Mouse (Mus musculus): ENCODE measurements at regions not wholly inside any gene's neighbourhood (a gene's known extent, or its start where the extent isn't known, plus 50 kb on each side); places are given as distances from the start of the nearest gene placed in this dataset.

GRCm38 (mm10) chr1:41104869-41105268 lies 299.5 kb downstream of the Tmem182 start:
- DNase-seq: no peak

GRCm38 (mm10) chr1:41121636-41122175 lies 316.3 kb downstream of the Tmem182 start:
- no peak for DNase-seq

GRCm38 (mm10) chr1:41131410-41131809 lies 326.0 kb downstream of the Tmem182 start:
- no peak for DNase-seq

GRCm38 (mm10) chr1:41133143-41133542 lies 327.7 kb downstream of the Tmem182 start:
- DNase-seq: no peak

- DNase-seq: no peak
Observed at GRCm38 (mm10) chr1:41133946-41134345, 328.5 kb downstream of the Tmem182 start.

GRCm38 (mm10) chr1:41139725-41140124 lies 334.3 kb downstream of the Tmem182 start:
- DNase-seq: no peak

GRCm38 (mm10) chr1:41140542-41140941 lies 335.1 kb downstream of the Tmem182 start:
- no peak for DNase-seq

- no peak for DNase-seq
Observed at GRCm38 (mm10) chr1:41141992-41142391, 336.6 kb downstream of the Tmem182 start.

GRCm38 (mm10) chr1:41152516-41152915 lies 347.1 kb downstream of the Tmem182 start:
- no peak for DNase-seq

- no peak for DNase-seq
Observed at GRCm38 (mm10) chr1:41153174-41153999, 348.0 kb downstream of the Tmem182 start.

- no peak for DNase-seq
Observed at GRCm38 (mm10) chr1:41154198-41154597, 348.8 kb downstream of the Tmem182 start.

- DNase-seq: no peak
Observed at GRCm38 (mm10) chr1:41156946-41157345, 351.5 kb downstream of the Tmem182 start.

GRCm38 (mm10) chr1:41157651-41158513 lies 352.5 kb downstream of the Tmem182 start:
- DNase-seq: no peak

- no peak for DNase-seq
Observed at GRCm38 (mm10) chr1:41165878-41166786, 360.7 kb downstream of the Tmem182 start.

- DNase-seq: no peak
Observed at GRCm38 (mm10) chr1:41166787-41167420, 361.5 kb downstream of the Tmem182 start.

- DNase-seq: no peak
Observed at GRCm38 (mm10) chr1:41186991-41187390, 381.6 kb downstream of the Tmem182 start.

GRCm38 (mm10) chr1:41212876-41213275 lies 407.5 kb downstream of the Tmem182 start:
- peak; percentile 1 for DNase-seq

- no peak for DNase-seq
Observed at GRCm38 (mm10) chr1:41225851-41226250, 420.4 kb downstream of the Tmem182 start.

GRCm38 (mm10) chr1:41235335-41235734 lies 429.9 kb downstream of the Tmem182 start:
- DNase-seq: no peak

- DNase-seq: no peak
Observed at GRCm38 (mm10) chr1:41243000-41243399, 437.6 kb downstream of the Tmem182 start.

- DNase-seq: no peak
Observed at GRCm38 (mm10) chr1:41244627-41245026, 439.2 kb downstream of the Tmem182 start.

- DNase-seq: no peak
Observed at GRCm38 (mm10) chr1:41264214-41264613, 458.8 kb downstream of the Tmem182 start.
